Mouse (Mus musculus) right cerebral cortex, postnatal 25 days (tissue): ENCODE results near the gene Fbrsl1.

ENCODE experiments used
- DNase-seq: peaks from one replicate; pipeline ENCODE4 v3.0.0; 2022

Gene Fbrsl1

GRCm38 (mm10) chr5:110448436-110449134 lies at the start of gene Fbrsl1:
Fbrsl1 (minus strand) TSS chr5:110448503.
- DNase-seq, result peak; percentile 91

- no peak for DNase-seq
These were observed 49.8 kb upstream of the Fbrsl1 start for GRCm38 (mm10) chr5:110498071-110498470.

GRCm38 (mm10) chr5:110497556-110497955 lies 49.3 kb upstream of the Fbrsl1 start:
- no peak for DNase-seq

- no peak for DNase-seq
These were observed 46.7 kb upstream of the Fbrsl1 start for GRCm38 (mm10) chr5:110495051-110495450.

- no peak for DNase-seq
These were observed 46.1 kb upstream of the Fbrsl1 start for GRCm38 (mm10) chr5:110494396-110494795.

GRCm38 (mm10) chr5:110493785-110494184 lies 45.5 kb upstream of the Fbrsl1 start:
- DNase-seq, result peak; percentile 65

GRCm38 (mm10) chr5:110489639-110490038 lies 41.3 kb upstream of the Fbrsl1 start:
- DNase-seq, result no peak

GRCm38 (mm10) chr5:110487943-110488342 lies 39.6 kb upstream of the Fbrsl1 start:
- no peak for DNase-seq

- DNase-seq, result no peak
These were observed 38.5 kb upstream of the Fbrsl1 start for GRCm38 (mm10) chr5:110486674-110487334.

GRCm38 (mm10) chr5:110484711-110485110 lies 36.4 kb upstream of the Fbrsl1 start:
- no peak for DNase-seq

GRCm38 (mm10) chr5:110479228-110479627 lies 30.9 kb upstream of the Fbrsl1 start:
- no peak for DNase-seq

GRCm38 (mm10) chr5:110474156-110474555 lies 25.9 kb upstream of the Fbrsl1 start:
- DNase-seq, result no peak

GRCm38 (mm10) chr5:110472834-110473233 lies 24.5 kb upstream of the Fbrsl1 start:
- DNase-seq, result no peak

GRCm38 (mm10) chr5:110471981-110472476 lies 23.7 kb upstream of the Fbrsl1 start:
- DNase-seq, result no peak

- DNase-seq, result no peak
These were observed 23.0 kb upstream of the Fbrsl1 start for GRCm38 (mm10) chr5:110471285-110471684.

- DNase-seq, result no peak
These were observed 21.1 kb upstream of the Fbrsl1 start for GRCm38 (mm10) chr5:110469227-110469925.

GRCm38 (mm10) chr5:110468296-110468695 lies 20.0 kb upstream of the Fbrsl1 start:
- DNase-seq, result no peak

- no peak for DNase-seq
These were observed 19.4 kb upstream of the Fbrsl1 start for GRCm38 (mm10) chr5:110467725-110468124.

GRCm38 (mm10) chr5:110466531-110467424 lies 18.5 kb upstream of the Fbrsl1 start:
- DNase-seq, result no peak

- DNase-seq, result no peak
These were observed 14.3 kb upstream of the Fbrsl1 start for GRCm38 (mm10) chr5:110462646-110463045.

GRCm38 (mm10) chr5:110458936-110459335 lies 10.6 kb upstream of the Fbrsl1 start:
- peak; percentile 38 for DNase-seq

- no peak for DNase-seq
These were observed 7.0 kb upstream of the Fbrsl1 start for GRCm38 (mm10) chr5:110455272-110455671.

- no peak for DNase-seq
These were observed 991 bp upstream of the Fbrsl1 start for GRCm38 (mm10) chr5:110449294-110449693.
